Mouse (Mus musculus) bone marrow macrophage, adult 2 months (primary cell): ENCODE results near the gene Ralgds.

Source experiments
- CTCF ChIP-seq: IDR thresholded peaks from 2 replicates; pipeline ENCODE4 v1.5.1; 2012; ENCODE audit warnings: low read depth, mild to moderate bottlenecking, low read length, moderate library complexity
- POLR2A ChIP-seq: IDR thresholded peaks from 2 replicates; pipeline ENCODE4 v1.6.1; 2012; ENCODE audit warnings: mild to moderate bottlenecking, low read depth, low read length, borderline replicate concordance

DNA sequence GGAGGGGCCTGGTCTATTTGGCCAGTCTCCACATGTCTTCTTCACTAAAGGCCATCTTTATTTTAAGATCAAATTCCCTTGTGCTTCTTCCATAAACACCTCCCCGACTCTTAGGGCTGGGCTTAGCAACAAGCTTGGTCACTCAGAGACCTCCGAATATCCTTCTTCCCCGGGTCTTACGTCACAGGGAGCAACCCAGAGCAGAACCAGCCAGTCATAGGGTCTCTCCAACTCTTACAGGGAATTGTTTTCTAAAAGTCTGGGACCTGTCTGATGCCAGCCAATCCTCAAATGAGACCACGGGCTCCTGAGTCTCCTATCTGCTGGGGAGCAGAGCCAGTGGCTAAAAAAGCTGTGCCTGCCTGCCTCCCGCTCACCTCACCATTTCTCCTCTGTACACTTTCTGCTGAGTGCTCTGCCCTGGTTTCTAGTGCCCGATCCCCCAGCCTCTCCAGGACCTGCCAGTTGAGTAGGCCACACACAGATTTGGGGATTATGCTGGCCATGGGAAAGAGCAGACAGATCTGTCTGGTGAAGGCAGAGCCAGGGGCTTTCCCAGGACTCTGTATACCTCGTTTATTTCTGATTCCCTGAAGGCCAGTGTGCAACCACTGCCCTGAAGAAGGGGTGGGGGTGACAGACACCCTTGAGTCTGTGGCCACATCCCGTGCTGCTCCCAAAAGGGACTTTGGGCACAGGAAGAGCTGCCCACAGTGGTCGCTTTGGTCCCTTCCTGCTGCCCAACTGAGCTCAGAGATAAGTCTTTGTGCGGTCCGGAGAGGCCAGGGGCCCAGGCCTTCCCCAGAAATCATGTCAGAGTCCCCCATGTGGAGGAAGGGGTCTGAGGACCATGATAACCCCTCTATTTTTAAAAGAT, 86.0 kb downstream of the Ralgds start:
- TF ChIP-seq POLR2A (no peak), CTCF (no peak)
